Mouse (Mus musculus) brain, embryonic 14.5 days (tissue): ENCODE data around the gene Il10rb.

Experiments used
- CTCF ChIP-seq: fragments of 200-500 bp; IDR thresholded peaks from 2 replicates; pipeline ENCODE4 v1.5.1; 2012; ENCODE audit warnings: inconsistent platforms, mild to moderate bottlenecking, moderate library complexity, borderline replicate concordance; ENCODE audit not compliant: insufficient read depth, insufficient read length; ENCODE audit errors: extremely low read depth
- POLR2A ChIP-seq: fragments of 200-500 bp; IDR thresholded peaks from 2 replicates; pipeline ENCODE4 v1.6.1; 2012; ENCODE audit warnings: mild to moderate bottlenecking, inconsistent platforms, borderline replicate concordance; ENCODE audit not compliant: poor library complexity, insufficient read depth, insufficient read length, severe bottlenecking; ENCODE audit errors: extremely low read depth

DNA sequence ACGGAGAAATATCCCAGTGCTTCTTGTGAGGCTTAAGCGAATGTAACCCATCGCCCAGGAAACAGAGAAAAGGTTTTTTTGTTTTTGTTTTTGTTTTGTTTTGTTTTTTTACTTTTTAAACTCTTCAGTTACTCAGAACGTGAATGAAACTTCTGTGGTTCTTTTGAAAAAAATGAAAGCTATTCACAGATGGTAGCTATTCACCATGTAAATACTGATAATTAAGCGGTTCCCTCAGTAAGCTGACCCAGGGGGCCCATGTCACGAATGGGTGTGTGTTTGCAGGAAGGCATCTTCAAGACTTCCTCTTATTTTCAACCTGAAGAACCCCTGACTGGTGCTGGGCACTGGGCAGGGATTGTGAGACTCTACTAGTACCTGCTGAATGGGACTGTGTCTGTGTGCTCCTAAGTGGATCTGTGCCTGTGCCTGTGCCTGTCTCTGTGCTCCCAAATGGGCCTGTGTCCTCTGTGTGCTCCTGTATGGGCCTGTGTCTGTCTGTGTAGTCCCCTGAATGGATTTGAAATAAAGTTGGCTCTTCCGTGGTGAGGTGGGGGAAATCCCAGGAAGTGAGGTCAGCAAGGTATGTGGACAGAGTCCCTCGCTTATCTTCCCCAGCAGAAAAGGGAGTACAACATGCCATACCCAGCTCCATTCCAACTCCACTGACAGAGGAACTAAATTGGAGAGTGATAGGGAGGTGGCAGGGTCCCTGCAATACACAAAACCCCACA lies 41.0 kb downstream of the Il10rb start:
- TF ChIP-seq CTCF (no peak), POLR2A (no peak)
